Mouse (Mus musculus): Measurements from ENCODE around the gene Dcpp1.

- no peak for TF ChIP-seq CTCF (IDR thresholded peaks at IDR 0.05)
- TF ChIP-seq EP300 (IDR thresholded peaks at IDR 0.05; ENCODE audit: insufficient read depth, low read depth, low read length) = no peak
- TF ChIP-seq POLR2A (IDR thresholded peaks at IDR 0.05; ENCODE audit: insufficient read depth, low read depth, low read length) = no peak
These were observed 44.4 kb downstream of the Dcpp1 start for GRCm38 (mm10) chr17:23925090-23925493.
